Mouse (Mus musculus): ENCODE measurements around the gene Iqca. TPM values are rescaled to one million over a fixed set of nuclear protein-coding genes. Genes with fewer than 3 reads are reported as not detected.
A peak's percentile ranks its signal among the peaks of the same experiment; 100 is the strongest.

The Iqca gene
- polyA plus RNA-seq, 1 experiment from 2014 or later: 0.84 TPM

DNA sequence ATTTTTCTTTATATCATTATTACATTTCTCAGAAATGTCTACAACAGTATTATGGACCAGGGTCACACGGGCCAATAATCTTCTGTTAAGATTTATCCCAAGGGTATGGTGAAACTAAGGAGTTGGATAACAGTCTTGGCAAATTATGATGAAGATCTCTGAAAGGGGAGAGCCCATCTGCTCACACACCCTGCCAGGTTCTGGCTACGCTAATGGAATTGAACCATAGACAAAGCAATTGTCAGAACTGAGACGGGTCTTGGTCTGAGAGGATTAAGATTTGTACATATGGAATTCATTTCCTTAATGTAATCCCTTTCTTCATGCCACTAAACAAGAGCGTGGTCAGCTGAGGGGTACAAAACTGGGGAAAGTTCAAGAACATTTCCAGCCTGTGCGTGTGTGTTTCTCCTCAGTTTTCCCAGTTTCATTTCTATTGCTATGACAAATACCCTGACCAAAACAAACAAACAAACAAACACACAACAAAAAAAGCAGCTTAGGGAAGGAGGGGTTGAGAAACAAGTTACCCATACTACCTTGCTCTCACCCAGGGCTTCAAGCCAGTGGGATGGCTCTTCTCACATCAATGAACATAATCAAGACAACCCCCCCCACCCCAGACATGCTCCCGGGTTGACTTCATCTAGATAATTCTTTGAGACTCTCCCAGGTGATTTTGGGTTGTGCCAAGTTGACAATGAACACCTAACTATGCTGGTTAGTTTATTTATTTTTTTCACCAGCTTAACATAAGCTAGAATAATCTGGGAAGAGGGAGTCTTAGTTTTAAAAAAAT is 64.8 kb downstream of the Iqca start:
- no peak overlapping the region for H3K4me2 ChIP-seq (replicated peaks)
- no peak for ATAC-seq (ENCODE audit: low FRiP score)
- H3K9me3 ChIP-seq (replicated peaks): no peaks in the 10 kb centered on the region
- peaks cover 13% of the 10 kb centered on the region for H3K4me1 ChIP-seq
- WGBS: 78% methylated on average over 6 of the region's 6 CpGs
- no peak overlapping the region for H3K9ac ChIP-seq
- H3K27me3 ChIP-seq: no peaks in the 10 kb centered on the region
- H3K4me3 ChIP-seq: no peak overlapping the region
- no peaks in the 10 kb centered on the region for H3K36me3 ChIP-seq
- no peak overlapping the region for H3K27ac ChIP-seq

GRCm38 (mm10) chr1:90086461-90086860 is 66.7 kb downstream of the Iqca start:
- H3K36me3 ChIP-seq: no peaks in the 10 kb centered on the region
- WGBS: 74% methylated on average over 10 of the region's 10 CpGs
- peaks cover 13% of the 10 kb centered on the region for H3K4me1 ChIP-seq
- H3K9ac ChIP-seq: no peak overlapping the region
- H3K4me2 ChIP-seq (replicated peaks): no peak overlapping the region
- H3K27ac ChIP-seq: no peak overlapping the region
- H3K27me3 ChIP-seq: no peaks in the 10 kb centered on the region
- no peak overlapping the region for H3K4me3 ChIP-seq
- ATAC-seq (ENCODE audit: low FRiP score): no peak
- peaks cover 3% of the 10 kb centered on the region; the same call in 1 of the 2 replicates for H3K9me3 ChIP-seq (replicated peaks)

GRCm38 (mm10) chr1:90085526-90086157 is 67.6 kb downstream of the Iqca start:
- Histone ChIP-seq H3K27me3 (0 out of 2 replicates have a peak, but pooled peaks cover 2% of the 10 kb centered on the region), H3K36me3 (no peaks in the 10 kb centered on the region), H3K4me2 (replicated peaks) (no peak overlapping the region), H3K4me3 (no peak overlapping the region), H3K4me1 (peaks cover 13% of the 10 kb centered on the region), H3K27ac (no peak overlapping the region), H3K9me3 (replicated peaks) (peaks cover 3% of the 10 kb centered on the region; the same call in 1 of the 2 replicates), H3K9ac (no peak overlapping the region)
- 47% methylated on average over 6 of the region's 6 CpGs for WGBS
- no peak for ATAC-seq (ENCODE audit: low FRiP score)

DNA sequence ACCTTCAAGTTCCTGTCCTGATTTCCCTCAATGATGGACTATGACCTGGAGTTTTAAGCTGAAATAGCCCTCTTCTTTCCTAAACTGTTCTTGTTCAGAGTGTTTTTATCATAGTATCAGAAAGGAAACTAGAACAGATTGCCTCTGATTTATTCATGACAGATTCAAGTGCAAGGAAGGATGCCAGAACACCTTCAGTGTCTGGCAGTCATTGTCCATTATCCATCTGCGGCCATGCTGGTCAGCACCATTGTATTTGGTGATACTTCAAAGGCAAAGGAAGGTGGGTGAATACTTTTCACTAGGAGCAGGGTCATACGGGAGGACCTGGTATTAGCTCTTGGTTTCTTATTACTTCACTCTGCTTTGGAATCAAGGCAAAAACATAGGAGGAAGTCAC is 76.9 kb downstream of the Iqca start:
- 85% methylated on average over 2 of the region's 2 CpGs for WGBS
- Histone ChIP-seq H3K4me2 (replicated peaks) (no peak overlapping the region), H3K27ac (no peak overlapping the region), H3K9ac (no peak overlapping the region), H3K36me3 (no peaks in the 10 kb centered on the region), H3K9me3 (replicated peaks) (no peaks in the 10 kb centered on the region), H3K4me1 (0 out of 2 replicates have a peak, but pooled peaks cover 2% of the 10 kb centered on the region), H3K4me3 (no peak overlapping the region), H3K27me3 (peaks cover 2% of the 10 kb centered on the region; the same call in 1 of the 2 replicates)
- no peak for ATAC-seq (ENCODE audit: low FRiP score)

DNA sequence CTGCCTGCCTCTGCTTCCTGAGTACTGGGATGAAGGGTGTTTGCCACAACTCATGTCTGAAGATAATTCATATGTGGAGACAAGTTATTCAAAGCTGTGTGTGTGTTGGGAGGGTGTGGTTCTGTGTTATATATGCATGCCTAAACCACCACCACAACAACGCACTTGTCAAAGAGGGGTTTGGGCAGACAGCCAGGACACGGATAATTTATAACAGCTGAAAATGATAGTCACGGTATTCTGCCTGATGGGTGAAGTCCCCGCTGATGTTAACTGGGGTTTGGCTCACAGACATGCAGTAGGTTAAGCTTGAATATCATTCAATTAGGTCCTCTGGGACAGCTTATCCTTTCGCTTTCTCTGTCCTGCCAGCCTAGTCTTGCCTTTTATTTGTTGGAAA is 78.4 kb downstream of the Iqca start:
- WGBS: 58% methylated on average over 5 of the region's 5 CpGs
- Histone ChIP-seq H3K36me3 (no peaks in the 10 kb centered on the region), H3K27ac (no peak overlapping the region), H3K9me3 (replicated peaks) (no peaks in the 10 kb centered on the region), H3K4me1 (0 out of 2 replicates have a peak, but pooled peaks cover 2% of the 10 kb centered on the region), H3K27me3 (no peaks in the 10 kb centered on the region; the same call in 1 of the 2 replicates), H3K4me2 (replicated peaks) (no peak overlapping the region), H3K9ac (no peak overlapping the region), H3K4me3 (no peak overlapping the region)
- ATAC-seq (ENCODE audit: low FRiP score): no peak

- Histone ChIP-seq H3K36me3 (no peaks in the 10 kb centered on the region), H3K4me2 (replicated peaks) (no peak overlapping the region), H3K27me3 (peaks cover 6% of the 10 kb centered on the region; the same call in 1 of the 2 replicates), H3K4me1 (no peaks in the 10 kb centered on the region), H3K9ac (no peak overlapping the region), H3K27ac (no peak overlapping the region), H3K9me3 (replicated peaks) (no peaks in the 10 kb centered on the region), H3K4me3 (no peak overlapping the region)
- ATAC-seq (ENCODE audit: low FRiP score): no peak
- 80% methylated on average over 13 of the region's 13 CpGs for WGBS
Observed at GRCm38 (mm10) chr1:90071812-90072580, 81.2 kb downstream of the Iqca start.

GRCm38 (mm10) chr1:90060599-90060998 is 92.6 kb downstream of the Iqca start:
- H3K4me1 ChIP-seq: peaks cover 7% of the 10 kb centered on the region; the same call in 1 of the 2 replicates
- ATAC-seq (ENCODE audit: low FRiP score): peak; percentile 48
- no peak overlapping the region for H3K9ac ChIP-seq
- 14% methylated on average over 7 of the region's 7 CpGs for WGBS
- no peak overlapping the region for H3K4me2 ChIP-seq (replicated peaks)
- H3K9me3 ChIP-seq (replicated peaks): no peaks in the 10 kb centered on the region
- no peak overlapping the region for H3K27ac ChIP-seq
- no peaks in the 10 kb centered on the region for H3K36me3 ChIP-seq
- no peaks in the 10 kb centered on the region; the same call in 1 of the 2 replicates for H3K27me3 ChIP-seq
- no peak overlapping the region for H3K4me3 ChIP-seq

DNA sequence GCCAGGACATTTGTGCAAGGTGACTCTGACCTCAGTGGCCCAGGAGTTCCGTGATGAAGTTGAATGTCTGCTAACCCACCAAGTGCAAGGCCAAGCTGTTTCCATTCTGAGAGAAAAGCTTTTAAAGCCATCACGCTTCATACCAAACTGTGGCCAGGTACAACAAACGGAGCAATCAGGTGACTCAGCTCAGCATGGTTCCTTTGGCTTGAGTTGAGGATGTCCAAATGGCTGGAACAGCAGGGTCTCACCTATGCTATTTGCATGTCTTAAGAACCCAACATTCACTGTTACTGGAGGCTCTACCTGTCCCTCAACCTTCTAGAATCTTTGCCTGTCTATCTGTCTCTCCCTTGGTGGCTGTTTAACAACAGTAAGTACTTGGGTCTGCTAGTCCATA is 93.1 kb downstream of the Iqca start:
- Histone ChIP-seq H3K9ac (no peak overlapping the region), H3K4me3 (no peak overlapping the region), H3K27ac (no peak overlapping the region), H3K27me3 (no peaks in the 10 kb centered on the region; the same call in 1 of the 2 replicates), H3K36me3 (no peaks in the 10 kb centered on the region), H3K4me1 (peaks cover 7% of the 10 kb centered on the region; the same call in 1 of the 2 replicates), H3K4me2 (replicated peaks) (no peak overlapping the region), H3K9me3 (replicated peaks) (no peaks in the 10 kb centered on the region)
- no peak for ATAC-seq (ENCODE audit: low FRiP score)
- 62% methylated on average over 3 of the region's 3 CpGs for WGBS

DNA sequence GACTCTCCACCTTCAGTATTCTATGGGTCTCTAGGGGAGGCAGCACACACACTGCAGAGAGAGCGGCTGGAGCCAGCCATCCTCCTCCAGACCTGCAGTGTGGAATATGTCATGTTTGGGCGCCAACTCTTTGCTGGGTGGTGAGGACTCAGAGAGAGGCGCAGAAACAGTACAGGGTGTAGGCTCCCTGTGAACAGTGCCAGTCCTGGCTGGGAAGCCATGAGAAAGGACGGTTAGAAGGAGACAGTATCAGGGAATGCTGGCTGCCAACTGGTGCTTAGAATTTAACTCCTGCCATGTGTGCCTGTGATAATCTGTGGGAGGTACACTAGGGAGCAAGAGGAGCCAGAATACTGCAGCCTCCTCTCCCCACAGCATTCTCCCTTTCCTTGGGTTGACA is 98.2 kb downstream of the Iqca start:
- no peak overlapping the region for H3K4me3 ChIP-seq

DNA sequence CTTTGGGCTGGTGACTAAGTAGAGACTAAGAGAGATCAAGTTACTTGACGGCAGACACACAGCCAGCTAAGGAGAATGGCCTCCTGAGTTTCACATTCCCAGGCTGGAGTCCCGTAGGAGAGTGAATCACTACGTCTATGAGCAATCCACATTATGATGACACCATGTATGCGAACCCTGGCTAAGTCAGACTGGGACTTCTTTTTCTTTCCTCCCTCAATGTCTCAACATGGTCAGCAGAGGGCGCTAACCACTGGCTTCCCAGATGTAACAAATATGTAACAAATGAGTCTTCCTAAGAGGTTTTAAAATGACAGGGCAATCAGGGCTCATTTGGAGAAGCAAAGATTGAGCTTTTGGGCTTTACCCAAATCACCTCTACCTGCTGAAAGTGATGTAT is 101.9 kb downstream of the Iqca start:
- no peak for ATAC-seq (ENCODE audit: low FRiP score)
- Histone ChIP-seq H3K9me3 (replicated peaks) (no peaks in the 10 kb centered on the region), H3K36me3 (no peaks in the 10 kb centered on the region), H3K27me3 (peaks cover 3% of the 10 kb centered on the region), H3K27ac (peak overlapping the region; percentile 84), H3K9ac (no peak overlapping the region), H3K4me3 (no peak overlapping the region), H3K4me1 (peaks cover 21% of the 10 kb centered on the region), H3K4me2 (replicated peaks) (no peak overlapping the region)
- WGBS: 26% methylated on average over 5 of the region's 5 CpGs

More for the DNA sequence above, 98.2 kb downstream of the Iqca start:
- Histone ChIP-seq H3K9ac (no peak overlapping the region), H3K4me2 (replicated peaks) (no peak overlapping the region), H3K4me1 (peaks cover 16% of the 10 kb centered on the region), H3K9me3 (replicated peaks) (no peaks in the 10 kb centered on the region), H3K36me3 (no peaks in the 10 kb centered on the region), H3K27me3 (no peaks in the 10 kb centered on the region; the same call in 1 of the 2 replicates), H3K27ac (no peak overlapping the region)
- ATAC-seq (ENCODE audit: low FRiP score): no peak
- WGBS: 90% methylated on average over 4 of the region's 4 CpGs

DNA sequence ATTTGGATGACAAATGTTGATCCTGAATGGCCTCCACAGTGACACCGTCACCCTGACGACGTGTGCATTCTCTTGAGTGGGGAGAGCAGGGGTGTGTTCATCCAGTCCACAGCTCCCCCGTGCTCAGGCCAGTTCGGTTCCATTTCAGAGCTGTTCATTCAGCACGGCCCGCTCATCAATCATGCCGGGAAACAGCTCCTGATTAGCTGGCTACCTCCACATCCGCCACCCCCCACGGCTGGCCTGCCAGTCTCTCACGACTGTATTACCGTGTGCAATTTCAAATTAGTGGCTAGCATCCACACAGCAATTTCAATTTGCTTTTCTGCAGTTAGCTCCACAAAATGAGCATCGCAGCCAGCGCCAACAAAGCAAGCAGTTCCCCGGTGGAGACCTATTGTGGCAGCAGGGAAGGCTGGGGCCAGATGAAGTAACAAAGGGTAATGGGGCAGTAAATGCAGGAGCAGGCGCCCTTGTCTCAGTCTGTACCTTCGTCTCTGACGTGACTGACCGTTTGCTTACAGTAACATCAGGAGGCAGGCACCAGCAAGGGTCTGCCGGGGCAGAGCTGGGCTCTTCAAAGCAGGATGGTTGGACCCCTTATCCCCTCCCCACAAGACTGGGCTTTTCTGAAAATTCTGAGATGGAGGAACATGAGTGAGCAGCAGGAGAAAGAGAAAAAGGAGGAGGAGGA is 103.0 kb downstream of the Iqca start:
- Histone ChIP-seq H3K4me1 (peaks cover 26% of the 10 kb centered on the region), H3K36me3 (no peaks in the 10 kb centered on the region), H3K4me2 (replicated peaks) (peak overlapping the region; percentile 23), H3K4me3 (no peak overlapping the region), H3K9me3 (replicated peaks) (no peaks in the 10 kb centered on the region), H3K27ac (peak overlapping the region; percentile 84), H3K27me3 (peaks cover 3% of the 10 kb centered on the region; the same call in 1 of the 2 replicates), H3K9ac (0 out of 2 replicates have a peak overlapping the region, but pooled peaks have one; percentile 28)
- 26% methylated on average over 20 of the region's 20 CpGs for WGBS
- ATAC-seq (ENCODE audit: low FRiP score): peak; percentile 86
